Mouse (Mus musculus) megakaryocyte, embryonic 14.5 days (primary cell): ENCODE data around the gene Tmem222. TPM values are rescaled to one million over a fixed set of nuclear protein-coding genes. Genes with fewer than 3 reads are reported as not detected.
A peak's percentile ranks its signal among the peaks of the same experiment; 100 is the strongest.

Experiments used
- H3K27me3 ChIP-seq: replicated peaks from 2 replicates; pipeline ENCODE3; 2012; ENCODE audit warnings: inconsistent platforms
- H3K36me3 ChIP-seq: replicated peaks from 2 replicates; pipeline ENCODE3; 2012; ENCODE audit warnings: low read length, inconsistent platforms, mixed read lengths
- H3K4me1 ChIP-seq: 2 replicates; pipeline ENCODE4 v1.6.1; 2012; ENCODE audit warnings: inconsistent platforms
- H3K4me3 ChIP-seq: replicated peaks from 2 replicates; pipeline ENCODE3; 2012; ENCODE audit warnings: moderate library complexity, mild to moderate bottlenecking, inconsistent platforms
- H3K9me3 ChIP-seq: 2 replicates; pipeline ENCODE4 v1.6.1; 2012; ENCODE audit warnings: inconsistent platforms
- FLI1 ChIP-seq: IDR thresholded peaks from 2 replicates; pipeline ENCODE4 v1.6.1; 2012; ENCODE audit warnings: low read length, inconsistent platforms, mixed read lengths
- GATA1 ChIP-seq: IDR thresholded peaks from 3 replicates; pipeline ENCODE4 v1.6.1; 2012; ENCODE audit warnings: mixed read lengths, low read length, inconsistent platforms, borderline replicate concordance
- polyA plus RNA-seq: library from polyadenylated mRNA; stranded (reverse); fragments of >175 nt; gene quantifications from 2 replicates; pipeline ENCODE4 v1.2.3, GENCODE M21; 2012; ENCODE audit warnings: low replicate concordance; ENCODE audit not compliant: insufficient read depth

Tmem222 gene
- polyA plus RNA-seq, 1 experiment, result 12.2 TPM

GRCm38 (mm10) chr4:133255392-133255791 lies 22.2 kb downstream of the Tmem222 start:
- Histone ChIP-seq H3K4me1 (peaks cover 14% of the 10 kb centered on the region), H3K36me3 (peaks cover 9% of the 10 kb centered on the region), H3K4me3 (no peak overlapping the region), H3K9me3 (no peaks in the 10 kb centered on the region), H3K27me3 (peaks cover 97% of the 10 kb centered on the region)
- TF ChIP-seq FLI1 (no peak), GATA1 (no peak)

DNA sequence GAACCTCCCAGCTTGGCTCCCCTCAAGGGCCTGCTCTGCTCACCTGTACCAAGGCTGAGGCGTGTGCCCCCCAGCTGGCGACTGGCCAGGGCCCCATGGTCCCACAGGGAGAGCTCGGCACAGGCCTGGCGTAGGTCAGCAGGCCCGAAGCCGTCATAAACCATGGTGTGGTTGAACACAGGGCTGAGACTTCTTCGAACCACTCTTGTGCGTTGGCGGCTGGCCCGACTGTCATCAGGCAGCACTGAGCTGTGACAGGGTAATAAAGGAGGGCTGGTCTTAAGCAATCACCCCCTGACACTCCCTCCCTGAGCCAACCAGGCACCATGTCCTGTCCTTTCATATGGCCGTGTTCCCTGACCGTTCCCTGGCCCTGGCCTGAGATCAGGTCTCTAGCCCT lies 24.2 kb downstream of the Tmem222 start:
- no peak overlapping the region for H3K4me3 ChIP-seq
- peaks cover 9% of the 10 kb centered on the region for H3K36me3 ChIP-seq
- H3K27me3 ChIP-seq, result peaks cover 96% of the 10 kb centered on the region
- TF ChIP-seq FLI1 (no peak), GATA1 (no peak)
- H3K9me3 ChIP-seq, result peaks cover 5% of the 10 kb centered on the region; the same call in 1 of the 2 replicates
- peaks cover 17% of the 10 kb centered on the region for H3K4me1 ChIP-seq

DNA sequence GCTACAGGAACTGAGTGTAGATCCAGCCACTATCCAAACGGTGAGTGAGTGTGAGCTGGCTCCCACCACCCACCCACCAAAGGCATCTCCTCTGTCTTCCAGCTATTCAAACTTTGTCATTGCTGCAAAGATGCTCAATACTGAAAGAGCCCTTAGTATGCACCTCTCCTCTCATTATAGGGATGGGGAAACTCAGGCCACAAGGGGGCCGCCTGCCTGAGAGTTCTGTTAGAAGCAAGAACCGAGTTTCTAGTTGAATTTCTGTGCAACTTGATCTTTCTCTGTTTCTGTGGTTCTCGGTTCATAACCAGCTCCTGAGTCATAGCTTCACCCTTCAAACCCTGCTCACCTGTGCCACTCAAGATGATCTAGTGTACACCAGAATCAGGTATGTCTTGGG lies 25.5 kb downstream of the Tmem222 start:
- TF ChIP-seq GATA1, result no peak
- Histone ChIP-seq H3K4me1 (peaks cover 30% of the 10 kb centered on the region), H3K27me3 (peaks cover 96% of the 10 kb centered on the region), H3K9me3 (peaks cover 5% of the 10 kb centered on the region; the same call in 1 of the 2 replicates), H3K36me3 (peaks cover 9% of the 10 kb centered on the region), H3K4me3 (no peak overlapping the region)

DNA sequence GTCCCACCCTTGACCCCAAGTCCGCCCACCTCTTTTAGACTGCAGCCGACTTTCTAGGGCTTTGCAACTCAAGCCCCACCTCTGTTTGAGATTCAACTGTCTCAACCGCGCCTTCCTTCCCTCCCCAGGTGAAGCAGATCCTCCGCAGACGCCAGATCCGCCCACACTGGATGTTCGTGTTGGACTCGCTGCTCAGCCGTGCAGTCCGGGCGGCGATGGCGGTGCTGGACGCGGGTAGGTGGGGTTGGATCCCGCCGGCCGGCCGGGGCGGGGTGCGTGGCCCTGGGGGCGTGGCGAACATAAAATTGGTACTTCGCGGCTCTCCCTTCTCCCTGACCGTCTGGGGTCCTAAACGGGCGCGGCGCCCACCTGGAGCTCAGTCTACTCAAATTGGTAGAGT lies 26.4 kb downstream of the Tmem222 start:
- H3K9me3 ChIP-seq, result peaks cover 5% of the 10 kb centered on the region; the same call in 1 of the 2 replicates

DNA sequence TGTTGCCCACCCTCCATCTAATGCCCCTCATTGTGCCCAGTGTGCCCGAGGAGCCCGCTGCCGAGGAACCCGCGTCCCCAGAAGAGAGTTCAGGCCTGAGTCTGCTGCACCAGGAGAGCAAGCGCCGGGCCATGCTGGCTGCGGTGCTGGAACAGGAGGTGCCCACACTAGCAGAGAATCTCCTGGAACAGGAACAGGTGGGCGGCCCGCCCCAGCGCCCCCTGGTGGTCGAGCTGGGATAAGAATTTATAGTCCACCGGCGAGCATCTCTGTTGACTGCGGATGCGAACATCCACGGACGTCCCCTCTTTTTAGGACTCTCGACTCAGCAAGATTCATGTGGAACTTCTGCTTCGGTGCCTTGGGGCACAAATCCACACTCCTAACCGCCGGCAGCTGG lies 27.0 kb downstream of the Tmem222 start:
- Histone ChIP-seq H3K9me3 (peaks cover 5% of the 10 kb centered on the region; the same call in 1 of the 2 replicates), H3K4me1 (peaks cover 42% of the 10 kb centered on the region), H3K4me3 (peak overlapping the region; percentile 57), H3K27me3 (peaks cover 96% of the 10 kb centered on the region), H3K36me3 (peaks cover 9% of the 10 kb centered on the region)
- no peak for TF ChIP-seq FLI1
- TF ChIP-seq GATA1, result no peak

More for the DNA sequence above, 26.4 kb downstream of the Tmem222 start:
- TF ChIP-seq GATA1 (no peak), FLI1 (no peak)
- peaks cover 96% of the 10 kb centered on the region for H3K27me3 ChIP-seq
- no peak overlapping the region for H3K4me3 ChIP-seq
- H3K36me3 ChIP-seq, result peaks cover 9% of the 10 kb centered on the region
- H3K4me1 ChIP-seq, result peaks cover 36% of the 10 kb centered on the region

DNA sequence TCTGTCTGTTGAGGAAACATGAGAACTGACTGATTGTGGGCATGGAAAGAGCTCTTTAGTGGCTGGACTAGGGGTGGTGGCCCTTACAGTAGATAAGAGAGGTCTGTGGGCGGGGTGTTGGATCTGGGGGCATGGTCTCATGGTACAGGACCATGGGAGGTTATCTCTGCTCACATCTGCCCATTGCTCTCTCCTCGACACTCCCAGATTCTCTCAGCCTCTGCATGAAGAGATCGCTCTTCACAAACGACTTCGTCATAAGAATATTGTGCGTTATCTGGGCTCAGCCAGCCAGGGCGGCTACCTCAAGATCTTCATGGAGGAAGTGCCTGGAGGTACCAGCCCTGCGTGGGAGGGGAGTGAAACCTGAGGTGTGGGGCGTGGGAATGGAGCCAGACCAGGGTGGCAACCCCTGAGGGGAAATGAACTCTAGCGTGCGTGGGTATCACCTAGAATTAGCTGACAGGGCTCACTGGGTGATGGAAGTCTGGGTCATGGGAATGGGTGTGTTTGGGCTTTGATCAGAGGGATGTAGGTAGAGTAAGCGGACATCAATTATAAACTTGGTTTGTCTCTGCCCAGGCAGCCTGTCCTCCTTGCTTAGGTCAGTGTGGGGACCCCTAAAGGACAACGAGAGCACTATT lies 29.7 kb downstream of the Tmem222 start:
- H3K4me3 ChIP-seq, result peak overlapping the region; percentile 50
- H3K4me1 ChIP-seq, result peaks cover 69% of the 10 kb centered on the region
- peaks cover 7% of the 10 kb centered on the region for H3K36me3 ChIP-seq
- H3K9me3 ChIP-seq, result peaks cover 5% of the 10 kb centered on the region; the same call in 1 of the 2 replicates
- H3K27me3 ChIP-seq, result peaks cover 87% of the 10 kb centered on the region
- TF ChIP-seq FLI1 (no peak), GATA1 (no peak)

DNA sequence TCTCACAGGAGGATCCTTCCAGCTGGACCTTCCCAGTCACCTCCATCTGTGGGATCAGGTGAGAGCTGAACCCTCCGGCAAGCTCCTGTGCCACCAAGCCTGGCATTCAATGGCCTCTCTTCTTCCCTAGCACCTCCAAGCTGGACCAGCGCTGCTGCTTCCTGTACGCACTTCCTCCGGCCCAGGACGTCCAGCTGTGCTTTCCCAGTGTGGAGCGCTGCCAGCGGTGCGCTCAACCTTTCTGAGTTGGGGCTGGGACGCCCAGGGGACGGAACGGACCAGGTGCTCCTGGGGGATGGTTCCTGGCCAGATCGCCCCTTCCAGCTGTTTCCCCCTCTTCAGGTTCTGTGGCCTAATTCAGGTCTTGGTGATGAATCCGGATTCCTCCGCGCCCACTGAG lies 30.5 kb downstream of the Tmem222 start:
- H3K9me3 ChIP-seq, result peaks cover 5% of the 10 kb centered on the region; the same call in 1 of the 2 replicates
- no peak for TF ChIP-seq FLI1
- no peak for TF ChIP-seq GATA1
- H3K36me3 ChIP-seq, result no peaks in the 10 kb centered on the region
- H3K27me3 ChIP-seq, result peaks cover 85% of the 10 kb centered on the region
- H3K4me3 ChIP-seq, result no peak overlapping the region
- H3K4me1 ChIP-seq, result peaks cover 76% of the 10 kb centered on the region

GRCm38 (mm10) chr4:133244289-133244688 lies 33.3 kb downstream of the Tmem222 start:
- TF ChIP-seq GATA1 (no peak), FLI1 (no peak)
- H3K4me1 ChIP-seq, result peaks cover 80% of the 10 kb centered on the region
- H3K36me3 ChIP-seq, result no peaks in the 10 kb centered on the region
- H3K27me3 ChIP-seq, result peaks cover 71% of the 10 kb centered on the region
- peak overlapping the region; percentile 10 for H3K4me3 ChIP-seq
- peaks cover 2% of the 10 kb centered on the region; the same call in 1 of the 2 replicates for H3K9me3 ChIP-seq

DNA sequence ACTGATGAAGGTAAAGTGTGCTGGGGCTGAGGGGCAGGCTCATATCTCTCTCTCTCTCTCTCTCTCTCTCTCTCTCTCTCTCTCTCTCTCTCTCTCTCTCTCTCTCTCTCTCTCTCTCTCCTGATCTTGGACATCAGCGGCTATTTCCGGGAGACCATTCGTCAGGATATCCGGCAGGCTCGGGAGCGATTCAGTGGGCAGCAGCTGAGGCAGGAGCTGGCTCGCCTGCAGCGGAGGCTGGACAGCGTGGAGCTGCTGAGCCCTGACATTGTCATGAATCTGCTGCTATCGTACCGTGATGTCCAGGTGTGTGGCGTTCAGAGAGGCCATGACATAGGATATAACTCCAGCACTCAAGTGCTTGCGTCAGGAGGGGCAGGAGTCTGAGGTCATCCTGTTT lies 34.1 kb downstream of the Tmem222 start:
- Histone ChIP-seq H3K27me3 (peaks cover 70% of the 10 kb centered on the region), H3K36me3 (no peaks in the 10 kb centered on the region), H3K9me3 (no peaks in the 10 kb centered on the region), H3K4me3 (peak overlapping the region; percentile 82), H3K4me1 (peaks cover 86% of the 10 kb centered on the region)
- TF ChIP-seq FLI1, result no peak
- no peak for TF ChIP-seq GATA1

- Histone ChIP-seq H3K9me3 (no peaks in the 10 kb centered on the region), H3K4me3 (peak overlapping the region; percentile 33), H3K4me1 (peaks cover 86% of the 10 kb centered on the region), H3K36me3 (no peaks in the 10 kb centered on the region), H3K27me3 (peaks cover 62% of the 10 kb centered on the region)
- TF ChIP-seq GATA1 (no peak), FLI1 (no peak)
Observed at GRCm38 (mm10) chr4:133242710-133243109, 34.9 kb downstream of the Tmem222 start.
